Mouse (Mus musculus): ENCODE measurements around the gene Nup160.

DNA sequence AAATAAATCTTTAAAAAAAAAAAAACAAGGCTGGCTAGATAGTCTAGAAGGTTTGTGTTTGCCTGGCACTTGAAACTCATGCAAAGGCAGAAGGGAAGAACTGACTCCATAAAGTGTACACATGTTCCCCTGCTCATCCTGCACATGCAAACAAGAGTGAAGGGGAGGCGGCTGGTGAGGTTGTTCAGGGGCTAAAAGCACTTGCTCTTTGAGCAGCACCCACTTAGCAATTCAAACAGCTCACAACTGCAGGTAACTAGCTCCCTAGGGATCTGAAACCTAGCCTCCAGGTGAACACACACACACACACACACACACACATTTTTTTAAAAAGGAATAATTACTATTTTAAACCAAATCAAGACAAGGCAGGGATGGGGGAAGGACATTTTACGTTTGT lies 104.9 kb downstream of the Nup160 start:
- TF ChIP-seq CTCF (IDR thresholded peaks at IDR 0.05; ENCODE audit: low read depth, low read length) (no peak), EP300 (IDR thresholded peaks at IDR 0.05; ENCODE audit: insufficient read depth, low read depth, low read length) (no peak)

Data from ES-Bruce4 (cell line).